Mouse (Mus musculus): Measurements from ENCODE around the gene Slf2.

DNA sequence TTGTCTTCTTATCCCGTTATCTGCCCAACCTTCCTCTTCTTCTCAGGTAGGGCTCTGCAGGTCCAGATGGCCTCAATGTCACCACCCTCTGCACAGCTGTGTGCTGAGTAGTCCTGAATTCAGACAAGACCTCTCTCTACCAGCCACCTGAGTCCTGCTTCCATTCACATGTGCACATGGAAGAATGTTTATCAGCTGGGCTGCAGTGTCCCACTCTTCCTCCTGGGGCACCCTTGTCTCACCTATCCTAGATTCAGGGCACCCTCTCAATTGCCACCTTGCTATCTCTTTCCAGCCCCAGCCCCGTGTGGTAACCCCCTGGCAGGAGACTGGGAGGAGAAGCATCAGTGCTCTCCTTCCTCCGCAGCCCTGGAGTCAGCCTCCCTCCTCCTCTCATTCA lies 71.3 kb downstream of the Slf2 start:
- TF ChIP-seq EP300 (IDR thresholded peaks at IDR 0.05; ENCODE audit: insufficient read depth, low read depth, low read length), result no peak
- no peak for TF ChIP-seq POLR2A (IDR thresholded peaks at IDR 0.05; ENCODE audit: insufficient read depth, low read length)
